Mouse (Mus musculus): ENCODE results near the gene Ghitm. TPM values are rescaled to one million over a fixed set of nuclear protein-coding genes. Genes with fewer than 3 reads are reported as not detected.
A peak's percentile ranks its signal among the peaks of the same experiment; 100 is the strongest.
"Not testable (repeated sequence)": the region's sequence is repeated elsewhere in the genome, so short reads cannot be mapped to it uniquely, and the experiment has no call there.

Gene Ghitm
- total RNA-seq (2021): 100 to 1,000 TPM; 416 to 464 TPM
- long read RNA-seq, experiment 1, transcript Ghitm-202 (9 exons, 3,188 nt): major isoform, 702 of 860 reads
- long read RNA-seq, experiment 1, transcript Ghitm-201 (9 exons, 2,573 nt): minor isoform, 40 of 860 reads
- long read RNA-seq, experiment 1, partial matches to known transcripts: 69 of 860 reads
- long read RNA-seq, experiment 1, other reads (novel, unspliced or antisense): 49 of 860 reads
- long read RNA-seq, experiment 2, transcript Ghitm-202 (9 exons, 3,188 nt): major isoform, 819 of 1,058 reads
- long read RNA-seq, experiment 2, transcript Ghitm-201 (9 exons, 2,573 nt): minor isoform, 81 of 1,058 reads
- long read RNA-seq, experiment 2, partial matches to known transcripts: 83 of 1,058 reads
- long read RNA-seq, experiment 2, other reads (novel, unspliced or antisense): 75 of 1,058 reads

- no peak for TF ChIP-seq CTCF (IDR thresholded peaks at IDR 0.05)
- peak within 1 kb of the TSS; percentile 95 for H3K27ac ChIP-seq
- intact Hi-C loops (cut with DNase I): loop anchor here (10.0 kb wide), 1 partner anchor 270 kb away; no protein-coding TSS in a partner anchor
- H3K4me3 ChIP-seq: peak within 1 kb of the TSS; percentile 89
- peak; percentile 97 for DNase-seq
These were observed at the start of gene Ghitm for GRCm38 (mm10) chr14:37135127-37135593. TSS of gene Ghitm (minus strand) at chr14:37135272.

DNA sequence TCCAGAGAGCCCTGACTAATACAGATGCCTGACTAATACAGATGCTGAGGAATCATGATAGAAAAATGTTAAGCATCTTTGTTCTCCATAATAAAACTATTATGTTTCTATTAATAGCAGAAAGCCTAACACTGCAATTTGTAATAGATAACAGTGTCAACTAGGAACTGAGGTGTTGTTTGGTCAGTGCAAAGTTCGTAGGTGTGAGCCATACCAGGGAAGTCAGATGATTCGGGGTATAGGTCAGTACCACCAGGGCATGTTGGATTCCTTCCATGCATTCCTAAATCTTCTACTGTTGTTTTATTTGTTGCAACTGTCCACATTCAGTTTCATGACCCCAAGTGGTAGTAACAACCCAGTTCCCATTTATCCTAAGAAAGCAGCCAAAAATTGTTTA is 49.8 kb upstream of the Ghitm start:
- no peak overlapping the region for H3K4me3 ChIP-seq
- DNase-seq: no peak
- TF ChIP-seq CTCF (IDR thresholded peaks at IDR 0.05): no peak
- no peak overlapping the region for H3K27ac ChIP-seq
- intact Hi-C loops (cut with DNase I): no loop called here

DNA sequence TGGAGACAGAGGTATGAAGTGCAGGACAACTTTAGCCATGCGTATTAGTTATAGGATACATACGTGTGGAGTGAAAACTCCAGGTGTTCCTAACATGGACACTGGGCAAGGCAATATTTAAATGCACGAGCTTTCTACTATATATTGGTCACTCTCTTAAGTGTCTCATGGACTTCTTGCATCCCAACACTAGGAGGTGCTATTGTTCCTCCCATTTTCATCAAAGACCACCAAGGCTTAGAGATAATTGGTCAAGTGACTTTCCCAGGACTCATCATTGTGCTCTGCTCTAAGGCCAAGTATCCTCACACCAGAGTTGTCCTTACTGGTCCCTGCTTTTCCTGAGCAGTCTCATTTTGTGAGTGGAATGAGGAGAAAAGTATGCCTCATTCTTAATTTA is 39.4 kb upstream of the Ghitm start:
- intact Hi-C loops (cut with DNase I): no loop called here
- Histone ChIP-seq H3K27ac (no peak overlapping the region), H3K4me3 (no peak overlapping the region)
- DNase-seq: no peak
- TF ChIP-seq CTCF (IDR thresholded peaks at IDR 0.05): peak; percentile 15; the same call in 1 of the 2 replicates

- intact Hi-C loops (cut with DNase I): no loop called here
- TF ChIP-seq CTCF (IDR thresholded peaks at IDR 0.05): peak; percentile 30
These were observed 30.3 kb upstream of the Ghitm start for GRCm38 (mm10) chr14:37165266-37165926.

DNA sequence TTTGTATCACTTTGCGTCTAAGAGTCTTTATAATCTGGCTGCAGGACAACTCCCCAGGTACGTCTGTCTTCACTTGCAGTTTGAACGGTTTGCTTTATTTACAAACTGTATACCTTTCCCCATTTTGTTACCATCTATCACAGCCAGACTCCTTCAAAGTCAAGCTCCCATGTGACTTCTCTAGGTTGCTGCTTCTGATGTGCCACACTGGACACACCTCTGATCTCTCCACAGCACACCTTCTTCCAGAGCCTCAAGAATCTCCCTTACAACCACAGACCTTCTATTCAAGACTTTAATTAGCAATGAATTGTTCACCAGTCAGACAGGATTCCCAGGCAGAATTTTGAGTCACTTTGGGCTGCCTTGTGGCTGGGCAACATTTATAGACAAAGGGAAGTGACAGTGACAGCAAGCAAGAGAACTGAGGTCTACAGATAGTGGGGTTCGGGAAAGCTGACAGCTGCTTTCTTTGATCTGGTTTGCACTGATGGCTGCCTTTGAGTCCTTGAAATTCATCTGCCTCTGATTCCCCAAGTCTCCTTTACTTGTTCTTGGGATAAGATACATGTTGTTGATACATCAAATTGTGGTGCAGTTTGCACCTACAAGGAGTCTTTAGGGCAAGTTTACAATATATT is 29.4 kb upstream of the Ghitm start:
- intact Hi-C loops (cut with DNase I): no loop called here
- H3K4me3 ChIP-seq: no peak overlapping the region
- H3K27ac ChIP-seq: no peak overlapping the region
- TF ChIP-seq CTCF (IDR thresholded peaks at IDR 0.05): no peak
- no peak for DNase-seq

More at GRCm38 (mm10) chr14:37165266-37165926, 30.3 kb upstream of the Ghitm start:
- Histone ChIP-seq H3K4me3 (no peak overlapping the region), H3K27ac (no peak overlapping the region)
- no peak for DNase-seq

- no peak overlapping the region for H3K27ac ChIP-seq
- DNase-seq: no peak
- H3K4me3 ChIP-seq: no peak overlapping the region
- intact Hi-C loops (cut with DNase I): no loop called here
- no peak for TF ChIP-seq CTCF (IDR thresholded peaks at IDR 0.05)
These were observed 28.3 kb upstream of the Ghitm start for GRCm38 (mm10) chr14:37163277-37163956.

DNA sequence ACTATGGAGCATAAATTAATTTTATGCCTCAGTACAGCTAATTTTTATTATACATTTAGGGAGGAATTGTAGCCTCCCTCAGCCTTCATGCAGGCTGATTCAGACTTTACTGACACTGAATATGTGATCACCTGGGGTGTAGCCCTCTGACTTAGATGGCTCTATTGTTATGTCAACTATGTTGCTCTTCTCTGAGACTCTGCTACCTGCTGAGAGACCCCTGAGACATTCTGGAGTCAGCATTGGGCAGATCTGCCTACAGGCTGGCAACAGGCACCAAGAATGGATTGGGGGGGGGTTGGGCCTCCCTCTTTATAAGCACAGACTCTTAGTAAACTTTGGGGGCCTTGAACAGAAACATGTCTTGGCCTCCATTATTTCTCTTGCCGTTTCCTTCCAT is 19.3 kb upstream of the Ghitm start:
- no peak for DNase-seq
- Histone ChIP-seq H3K4me3 (no peak overlapping the region), H3K27ac (no peak overlapping the region)
- intact Hi-C loops (cut with DNase I): no loop called here
- TF ChIP-seq CTCF (IDR thresholded peaks at IDR 0.05): no peak

- no peak overlapping the region for H3K4me3 ChIP-seq
- no peak for TF ChIP-seq CTCF (IDR thresholded peaks at IDR 0.05)
- H3K27ac ChIP-seq: no peak overlapping the region
- no peak for DNase-seq
- intact Hi-C loops (cut with DNase I): loop anchor here (10.0 kb wide), 1 partner anchor 274 kb away; no protein-coding TSS in a partner anchor
These were observed 4.1 kb upstream of the Ghitm start for GRCm38 (mm10) chr14:37139051-37139710.

GRCm38 (mm10) chr14:37137596-37137995 is 2.5 kb upstream of the Ghitm start:
- intact Hi-C loops (cut with DNase I): loop anchor here (10.0 kb wide), 1 partner anchor 273 kb away; no protein-coding TSS in a partner anchor
- DNase-seq, H3K27ac ChIP-seq, H3K4me3 ChIP-seq: not testable (repeated sequence)

GRCm38 (mm10) chr14:37136110-37136509 is 1.0 kb upstream of the Ghitm start:
- no peak for DNase-seq
- peak overlapping the region; percentile 89; the same call in 1 of the 2 replicates for H3K4me3 ChIP-seq
- no peak overlapping the region for H3K27ac ChIP-seq
- TF ChIP-seq CTCF (IDR thresholded peaks at IDR 0.05): no peak
- intact Hi-C loops (cut with DNase I): loop anchor here (10.0 kb wide), 1 partner anchor 271 kb away; no protein-coding TSS in a partner anchor

DNA sequence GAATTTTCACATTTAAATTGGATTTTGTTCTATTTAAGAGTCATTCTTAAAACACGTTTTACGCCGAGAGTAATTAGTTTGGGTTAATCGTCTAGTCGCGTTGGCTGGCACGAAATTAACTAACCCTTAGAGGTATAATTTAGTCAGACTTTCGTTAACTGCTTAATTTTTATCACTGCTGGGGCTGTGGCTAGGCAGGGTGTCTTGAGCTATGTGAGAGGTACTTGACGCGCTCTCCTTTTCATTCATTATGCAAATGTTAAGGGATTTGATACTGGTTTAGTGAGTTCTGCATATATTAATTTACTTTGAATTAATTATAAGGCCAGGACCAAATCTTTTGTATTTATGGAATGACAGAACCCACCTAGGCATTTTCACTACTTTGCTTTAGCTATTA is 599 bp upstream of the Ghitm start:
- Histone ChIP-seq H3K27ac (peak overlapping the region; percentile 95), H3K4me3 (peak overlapping the region; percentile 89)
- intact Hi-C loops (cut with DNase I): loop anchor here (10.0 kb wide), 1 partner anchor 271 kb away; no protein-coding TSS in a partner anchor
- no peak for TF ChIP-seq CTCF (IDR thresholded peaks at IDR 0.05)
- no peak for DNase-seq

Data from gastrocnemius, adult 2 months (tissue).